Mouse (Mus musculus): ENCODE results near the gene Phc3. TPM values are rescaled to one million over a fixed set of nuclear protein-coding genes. Genes with fewer than 3 reads are reported as not detected.

Phc3 gene
- polyA plus RNA-seq, 1 experiment, result 4.8 TPM

GRCm38 (mm10) chr3:30929828-30930227 lies 39.4 kb downstream of the Phc3 start:
- peaks cover 18% of the 10 kb centered on the region for H3K36me3 ChIP-seq (ENCODE audit: control insufficient read depth, insufficient read depth)

GRCm38 (mm10) chr3:30927664-30928063 lies 41.6 kb downstream of the Phc3 start:
- H3ac ChIP-seq (ENCODE audit: control insufficient read depth, insufficient read length), result no peak overlapping the region
- peaks cover 11% of the 10 kb centered on the region for H3K79me2 ChIP-seq (ENCODE audit: control insufficient read depth, insufficient read depth)
- peaks cover 31% of the 10 kb centered on the region for H3K36me3 ChIP-seq (ENCODE audit: control insufficient read depth, insufficient read depth)
- no peak overlapping the region for H3K4me3 ChIP-seq
- no peaks in the 10 kb centered on the region for H3K27me3 ChIP-seq (ENCODE audit: control insufficient read depth, insufficient read depth, insufficient read length)
- no peak for TF ChIP-seq TCF3 (IDR thresholded peaks at IDR 0.05; ENCODE audit: insufficient read length, low read depth)
- no peak for TF ChIP-seq POLR2A (IDR thresholded peaks at IDR 0.05; ENCODE audit: insufficient read length, low read depth)
- TF ChIP-seq MYOG (IDR thresholded peaks at IDR 0.05; ENCODE audit: control insufficient read depth in 1 of 3, insufficient read depth in 1 of 3, insufficient read length in 2 of 3, low read depth in 2 of 3), result no peak
- TF ChIP-seq USF1 (IDR thresholded peaks at IDR 0.05; ENCODE audit: low read depth), result no peak
- TF ChIP-seq TCF12 (IDR thresholded peaks at IDR 0.05; ENCODE audit: insufficient read depth, poor library complexity, severe bottlenecking), result no peak
- no peak for TF ChIP-seq MYOD1 (IDR thresholded peaks at IDR 0.05; ENCODE audit: control insufficient read depth in 1 of 3, insufficient read length in 2 of 3, low read depth in 2 of 3)
- no peak for TF ChIP-seq CEBPB (IDR thresholded peaks at IDR 0.05; ENCODE audit: insufficient read depth, poor library complexity, severe bottlenecking)
- TF ChIP-seq POLR2AphosphoS2 (IDR thresholded peaks at IDR 0.05; ENCODE audit: insufficient read length, low read depth), result no peak
- TF ChIP-seq MAX (IDR thresholded peaks at IDR 0.05; ENCODE audit: low read depth), result no peak
- no peak for TF ChIP-seq E2F4 (IDR thresholded peaks at IDR 0.05; ENCODE audit: insufficient read depth)
- TF ChIP-seq SRF (IDR thresholded peaks at IDR 0.05; ENCODE audit: control insufficient read depth, insufficient read length, low read depth), result no peak
- TF ChIP-seq REST (IDR thresholded peaks at IDR 0.05; ENCODE audit: insufficient read depth, insufficient read length), result no peak
- H3K4me2 ChIP-seq (ENCODE audit: low read depth), result no peak overlapping the region

More at GRCm38 (mm10) chr3:30929828-30930227, 39.4 kb downstream of the Phc3 start:
- TF ChIP-seq TCF12 (IDR thresholded peaks at IDR 0.05; ENCODE audit: insufficient read depth, poor library complexity, severe bottlenecking) (no peak), POLR2A (IDR thresholded peaks at IDR 0.05; ENCODE audit: insufficient read length, low read depth) (no peak), USF1 (IDR thresholded peaks at IDR 0.05; ENCODE audit: low read depth) (no peak), REST (IDR thresholded peaks at IDR 0.05; ENCODE audit: insufficient read depth, insufficient read length) (no peak), SRF (IDR thresholded peaks at IDR 0.05; ENCODE audit: control insufficient read depth, insufficient read length, low read depth) (no peak), MYOD1 (IDR thresholded peaks at IDR 0.05; ENCODE audit: control insufficient read depth in 1 of 3, insufficient read length in 2 of 3, low read depth in 2 of 3) (no peak), MAX (IDR thresholded peaks at IDR 0.05; ENCODE audit: low read depth) (no peak)
- H3K27me3 ChIP-seq (ENCODE audit: control insufficient read depth, insufficient read depth, insufficient read length), result no peaks in the 10 kb centered on the region
- H3K4me2 ChIP-seq (ENCODE audit: low read depth), result no peak overlapping the region
- peaks cover 3% of the 10 kb centered on the region for H3K79me2 ChIP-seq (ENCODE audit: control insufficient read depth, insufficient read depth)
- no peak overlapping the region for H3K4me3 ChIP-seq
- H3ac ChIP-seq (ENCODE audit: control insufficient read depth, insufficient read length), result no peak overlapping the region

- no peak overlapping the region for H3ac ChIP-seq (ENCODE audit: control insufficient read depth, insufficient read length)
- H3K27me3 ChIP-seq (ENCODE audit: control insufficient read depth, insufficient read depth, insufficient read length), result no peaks in the 10 kb centered on the region
- H3K36me3 ChIP-seq (ENCODE audit: control insufficient read depth, insufficient read depth), result peaks cover 51% of the 10 kb centered on the region
- H3K79me2 ChIP-seq (ENCODE audit: control insufficient read depth, insufficient read depth), result no peaks in the 10 kb centered on the region
- no peak for TF ChIP-seq TCF12 (IDR thresholded peaks at IDR 0.05; ENCODE audit: insufficient read depth, poor library complexity, severe bottlenecking)
- TF ChIP-seq REST (IDR thresholded peaks at IDR 0.05; ENCODE audit: insufficient read depth, insufficient read length), result no peak
- TF ChIP-seq CEBPB (IDR thresholded peaks at IDR 0.05; ENCODE audit: insufficient read depth, poor library complexity, severe bottlenecking), result no peak
- TF ChIP-seq USF1 (IDR thresholded peaks at IDR 0.05; ENCODE audit: low read depth), result no peak
- no peak for TF ChIP-seq MYOG (IDR thresholded peaks at IDR 0.05; ENCODE audit: control insufficient read depth in 1 of 3, insufficient read depth in 1 of 3, insufficient read length in 2 of 3, low read depth in 2 of 3)
- no peak for TF ChIP-seq POLR2AphosphoS2 (IDR thresholded peaks at IDR 0.05; ENCODE audit: insufficient read length, low read depth)
- TF ChIP-seq MAX (IDR thresholded peaks at IDR 0.05; ENCODE audit: low read depth), result no peak
- H3K4me2 ChIP-seq (ENCODE audit: low read depth), result no peak overlapping the region
- H3K4me3 ChIP-seq, result no peak overlapping the region
These were observed 52.1 kb downstream of the Phc3 start for GRCm38 (mm10) chr3:30917160-30917559.

- no peak overlapping the region for H3ac ChIP-seq (ENCODE audit: control insufficient read depth, insufficient read length)
- no peak for TF ChIP-seq MAX (IDR thresholded peaks at IDR 0.05; ENCODE audit: low read depth)
- no peak for TF ChIP-seq TCF3 (IDR thresholded peaks at IDR 0.05; ENCODE audit: insufficient read length, low read depth)
- TF ChIP-seq E2F4 (IDR thresholded peaks at IDR 0.05; ENCODE audit: insufficient read depth), result no peak
- TF ChIP-seq TCF12 (IDR thresholded peaks at IDR 0.05; ENCODE audit: insufficient read depth, poor library complexity, severe bottlenecking), result no peak
- no peak overlapping the region for H3K4me2 ChIP-seq (ENCODE audit: low read depth)
- H3K36me3 ChIP-seq (ENCODE audit: control insufficient read depth, insufficient read depth), result peaks cover 43% of the 10 kb centered on the region
- no peak overlapping the region for H3K4me3 ChIP-seq
- no peaks in the 10 kb centered on the region for H3K27me3 ChIP-seq (ENCODE audit: control insufficient read depth, insufficient read depth, insufficient read length)
- no peaks in the 10 kb centered on the region for H3K79me2 ChIP-seq (ENCODE audit: control insufficient read depth, insufficient read depth)
These were observed 64.6 kb downstream of the Phc3 start for GRCm38 (mm10) chr3:30904658-30905057.

- Histone ChIP-seq H3K36me3 (ENCODE audit: control insufficient read depth, insufficient read depth) (peaks cover 13% of the 10 kb centered on the region), H3ac (ENCODE audit: control insufficient read depth, insufficient read length) (no peak overlapping the region), H3K27me3 (ENCODE audit: control insufficient read depth, insufficient read depth, insufficient read length) (no peaks in the 10 kb centered on the region), H3K4me2 (ENCODE audit: low read depth) (no peak overlapping the region), H3K79me2 (ENCODE audit: control insufficient read depth, insufficient read depth) (no peaks in the 10 kb centered on the region), H3K4me3 (no peak overlapping the region)
- no peak for TF ChIP-seq SRF (IDR thresholded peaks at IDR 0.05; ENCODE audit: control insufficient read depth, insufficient read length, low read depth)
- TF ChIP-seq TCF3 (IDR thresholded peaks at IDR 0.05; ENCODE audit: insufficient read length, low read depth), result no peak
These were observed 69.8 kb downstream of the Phc3 start for GRCm38 (mm10) chr3:30899407-30899806.

Data from myocyte (in vitro differentiated cells).